Mouse (Mus musculus) spleen, embryonic (tissue): ENCODE results near the gene Prl3d3.
"Not testable (repeated sequence)": the region's sequence is repeated elsewhere in the genome, so short reads cannot be mapped to it uniquely, and the experiment has no call there.

Experiments used
- CTCF ChIA-PET: fragments of 350-600 bp; sonication (Branson Sonifier 250); formaldehyde crosslinking; loops from one replicate; lab custom pipeline; 2022; lab: Charles Lee

Prl3d3 gene

GRCm38 (mm10) chr13:27156490-27156889 lies at the start of gene Prl3d3:
Gene Prl3d3, plus strand, starts transcription at chr13:27156790.
- CTCF ChIA-PET = not testable (repeated sequence)

- CTCF ChIA-PET = not testable (repeated sequence)
Observed at GRCm38 (mm10) chr13:27121398-27121797, 35.2 kb upstream of the Prl3d3 start, which contains the start of gene Prl3d2. Gene Prl3d2, plus strand, starts transcription at chr13:27121698.

- CTCF ChIA-PET = no interaction called here
Observed at GRCm38 (mm10) chr13:27148264-27148663, 8.3 kb upstream of the Prl3d3 start.

- CTCF ChIA-PET = no interaction called here
Observed at GRCm38 (mm10) chr13:27196359-27196758, 39.8 kb downstream of the Prl3d3 start, which contains the start of gene Prl3c1. Gene Prl3c1, plus strand, starts transcription at chr13:27196659.
